Mouse (Mus musculus): ENCODE results near the gene Cog1.

Gene Cog1

GRCm38 (mm10) chr11:113703758-113704157 is 54.8 kb downstream of the Cog1 start:
- peak; percentile 69 for DNase-seq (ENCODE audit: low read depth, low spot score)

GRCm38 (mm10) chr11:113705966-113706652 is 57.1 kb downstream of the Cog1 start:
- no peak for DNase-seq (ENCODE audit: low read depth, low spot score)

- no peak for DNase-seq (ENCODE audit: low read depth, low spot score)
Observed at GRCm38 (mm10) chr11:113708629-113709213, 59.8 kb downstream of the Cog1 start.

- DNase-seq (ENCODE audit: low read depth, low spot score) = no peak
Observed at GRCm38 (mm10) chr11:113709272-113709671, 60.3 kb downstream of the Cog1 start.

GRCm38 (mm10) chr11:113709731-113710256 is 60.8 kb downstream of the Cog1 start, which contains the start of gene Cpsf4l:
TSS of gene Cpsf4l (minus strand) at chr11:113710017.
- no peak for DNase-seq (ENCODE audit: low read depth, low spot score)

GRCm38 (mm10) chr11:113710257-113710777 is 61.3 kb downstream of the Cog1 start:
- DNase-seq (ENCODE audit: low read depth, low spot score) = no peak

GRCm38 (mm10) chr11:113711061-113711460 is 62.1 kb downstream of the Cog1 start:
- DNase-seq (ENCODE audit: low read depth, low spot score) = no peak

- DNase-seq (ENCODE audit: low read depth, low spot score) = peak; percentile 59
Observed at GRCm38 (mm10) chr11:113715078-113715674, 66.2 kb downstream of the Cog1 start.

- no peak for DNase-seq (ENCODE audit: low read depth, low spot score)
Observed at GRCm38 (mm10) chr11:113716132-113716531, 67.2 kb downstream of the Cog1 start.

Data from A20 (cell line).